ENCODE assay signal across 22 mouse cellular contexts in genomic region chr5:28891988-28892387, GRCm38 (mm10).
A peak's percentile ranks its signal among the peaks of the same experiment; 100 is the strongest.
DNase-seq lines count a peak whose midpoint lies in the region; ATAC-seq and TF ChIP-seq lines count a peak whose summit lies in the region.
"Had no signal": no experiment of that assay in that cellular context is flagged by ENCODE, and none has a peak within 500 bp of the region (broad histone marks: within the 10 kb centered on the region; RNA-seq: fewer than 3 reads in every experiment).

No protein-coding gene starts in this region.

- no peaks in the 10 kb centered on the region for H3K27me3 ChIP-seq in forebrain, embryonic 12.5 days
- no peaks in the 10 kb centered on the region for H3K27me3 ChIP-seq in forebrain, embryonic 16.5 days (replicated peaks; ENCODE audit: control insufficient read depth, insufficient read depth, low read length)
- H3K27me3 ChIP-seq in hindbrain, embryonic 12.5 days, result no peaks in the 10 kb centered on the region
- H3K27me3 ChIP-seq in hindbrain, embryonic 16.5 days (replicated peaks; ENCODE audit: control insufficient read depth, insufficient read depth, low read length), result no peaks in the 10 kb centered on the region
- no peaks in the 10 kb centered on the region for H3K27me3 ChIP-seq in kidney, postnatal 0 days (ENCODE audit: insufficient read depth, low read length)
- H3K27me3 ChIP-seq: forebrain, embryonic 15.5 days had no signal

- no peak for TF ChIP-seq CTCF in kidney, postnatal 0 days (IDR thresholded peaks at IDR 0.05; ENCODE audit: low read depth)

- 78% methylated on average over 7 of the region's 7 CpGs for WGBS in forebrain, embryonic 12.5 days
- WGBS in forebrain, embryonic 16.5 days, result 79% methylated on average over 7 of the region's 7 CpGs
- WGBS in hindbrain, embryonic 12.5 days, result 73% methylated on average over 7 of the region's 7 CpGs
- WGBS in hindbrain, embryonic 16.5 days, result 71% methylated on average over 7 of the region's 7 CpGs
- WGBS in kidney, postnatal 0 days, result 39% methylated on average over 7 of the region's 7 CpGs

- no peak overlapping the region for H3K4me2 ChIP-seq in forebrain, embryonic 12.5 days
- no peak overlapping the region for H3K4me2 ChIP-seq in forebrain, embryonic 16.5 days (ENCODE audit: low read length)
- no peak overlapping the region for H3K4me2 ChIP-seq in hindbrain, embryonic 12.5 days (replicated peaks)
- no peak overlapping the region for H3K4me2 ChIP-seq in hindbrain, embryonic 16.5 days (ENCODE audit: low read length)
- no peak overlapping the region for H3K4me2 ChIP-seq in kidney, postnatal 0 days (ENCODE audit: low read length)
- H3K4me2 ChIP-seq: forebrain, embryonic 15.5 days; heart, embryonic 11.5 days had no signal

- peak overlapping the region; percentile 50 for H3K27ac ChIP-seq in forebrain, embryonic 12.5 days
- H3K27ac ChIP-seq in forebrain, embryonic 16.5 days (ENCODE audit: low read length), result no peak overlapping the region
- H3K27ac ChIP-seq in hindbrain, embryonic 12.5 days, result no peak overlapping the region
- H3K27ac ChIP-seq in hindbrain, embryonic 16.5 days (ENCODE audit: low read depth, low read length), result no peak overlapping the region
- H3K27ac ChIP-seq in kidney, postnatal 0 days, result no peak overlapping the region
- H3K27ac ChIP-seq: forebrain, embryonic 15.5 days; gastrocnemius, adult 2 months had no signal

- DNase-seq in kidney, postnatal 0 days (ENCODE audit: low spot score), result peak; percentile 33
- DNase-seq in kidney, postnatal 36 days, result no peak
- DNase-seq in retina, embryonic 14.5 days (ENCODE audit: low spot score), result peak; percentile 7
- DNase-seq in right cerebral cortex, adult 18-20 months, result no peak
- DNase-seq: adrenal gland, adult 8-10 months; adrenal gland, postnatal 25 days; cerebellum, adult 11-12 months; cerebellum, adult 8-10 months; cerebellum, postnatal 10 days; cerebellum, postnatal 36 days; embryo, embryonic 11 days; gastrocnemius, adult 2 months; gastrocnemius, postnatal 14 days; heart, adult 11 months had no signal

- H3K36me3 ChIP-seq in forebrain, embryonic 12.5 days (replicated peaks), result no peaks in the 10 kb centered on the region
- no peaks in the 10 kb centered on the region for H3K36me3 ChIP-seq in forebrain, embryonic 16.5 days (ENCODE audit: control insufficient read depth, insufficient read depth)
- H3K36me3 ChIP-seq in hindbrain, embryonic 12.5 days, result no peaks in the 10 kb centered on the region
- H3K36me3 ChIP-seq in hindbrain, embryonic 16.5 days (ENCODE audit: control insufficient read depth, insufficient read depth, low read length), result no peaks in the 10 kb centered on the region
- H3K36me3 ChIP-seq in kidney, postnatal 0 days (ENCODE audit: insufficient read depth, low read length), result no peaks in the 10 kb centered on the region
- H3K36me3 ChIP-seq: forebrain, embryonic 10.5 days; forebrain, embryonic 15.5 days had no signal

- ATAC-seq in forebrain, embryonic 12.5 days (ENCODE audit: low FRiP score), result no peak
- ATAC-seq in forebrain, embryonic 16.5 days, result no peak
- 0 out of 2 replicates have a peak, but pooled peaks have one; percentile 53 for ATAC-seq in hindbrain, embryonic 12.5 days (ENCODE audit: low FRiP score)
- no peak for ATAC-seq in hindbrain, embryonic 16.5 days
- no peak for ATAC-seq in kidney, postnatal 0 days (replicated peaks; ENCODE audit: low FRiP score, low read depth)
- ATAC-seq: activated CD4-positive, CD25-positive, alpha-beta regulatory T cell, adult 4 months had no signal

- no peaks in the 10 kb centered on the region for H3K9me3 ChIP-seq in forebrain, embryonic 12.5 days
- H3K9me3 ChIP-seq in forebrain, embryonic 16.5 days (ENCODE audit: control insufficient read depth, low read length), result no peaks in the 10 kb centered on the region
- no peaks in the 10 kb centered on the region for H3K9me3 ChIP-seq in hindbrain, embryonic 12.5 days (replicated peaks)
- H3K9me3 ChIP-seq in hindbrain, embryonic 16.5 days (ENCODE audit: control insufficient read depth, low read length), result no peaks in the 10 kb centered on the region
- H3K9me3 ChIP-seq in kidney, postnatal 0 days (replicated peaks; ENCODE audit: low read length), result no peaks in the 10 kb centered on the region
- H3K9me3 ChIP-seq: forebrain, embryonic 10.5 days; forebrain, embryonic 15.5 days had no signal

- H3K4me1 ChIP-seq in forebrain, embryonic 12.5 days, result peaks cover 14% of the 10 kb centered on the region
- H3K4me1 ChIP-seq in forebrain, embryonic 16.5 days (replicated peaks; ENCODE audit: control insufficient read depth, insufficient read depth, low read length), result peaks cover 6% of the 10 kb centered on the region; the same call in 1 of the 2 replicates
- peaks cover 5% of the 10 kb centered on the region for H3K4me1 ChIP-seq in hindbrain, embryonic 12.5 days
- no peaks in the 10 kb centered on the region for H3K4me1 ChIP-seq in hindbrain, embryonic 16.5 days (ENCODE audit: control insufficient read depth, insufficient read depth, low read depth, low read length)
- H3K4me1 ChIP-seq in kidney, postnatal 0 days (replicated peaks; ENCODE audit: insufficient read depth, low read length), result no peaks in the 10 kb centered on the region

- no peak overlapping the region for H3K4me3 ChIP-seq in forebrain, embryonic 12.5 days (replicated peaks)
- no peak overlapping the region for H3K4me3 ChIP-seq in forebrain, embryonic 16.5 days (replicated peaks; ENCODE audit: low read length)
- no peak overlapping the region for H3K4me3 ChIP-seq in hindbrain, embryonic 12.5 days
- no peak overlapping the region for H3K4me3 ChIP-seq in hindbrain, embryonic 16.5 days (ENCODE audit: low read length)
- no peak overlapping the region for H3K4me3 ChIP-seq in kidney, postnatal 0 days (replicated peaks; ENCODE audit: low read depth, low read length)
- H3K4me3 ChIP-seq: forebrain, embryonic 10.5 days; forebrain, embryonic 15.5 days; gastrocnemius, adult 2 months had no signal

- no peak overlapping the region for H3K9ac ChIP-seq in forebrain, embryonic 12.5 days
- H3K9ac ChIP-seq in forebrain, embryonic 16.5 days (replicated peaks; ENCODE audit: low read depth, low read length), result no peak overlapping the region
- H3K9ac ChIP-seq in hindbrain, embryonic 12.5 days, result no peak overlapping the region
- H3K9ac ChIP-seq in hindbrain, embryonic 16.5 days (ENCODE audit: low read depth, low read length), result no peak overlapping the region
- no peak overlapping the region for H3K9ac ChIP-seq in kidney, postnatal 0 days (ENCODE audit: low read depth, low read length)
- H3K9ac ChIP-seq: forebrain, embryonic 15.5 days had no signal

Comparison
In these comparisons a context has a peak if more than half of its experiments do, and no peak if none do; other contexts are left out.
1. DNase-seq: peak in kidney, postnatal 0 days (single experiment) and retina, embryonic 14.5 days (single experiment); none in kidney, postnatal 36 days (0 of 2) and right cerebral cortex, adult 18-20 months (single experiment).